Mouse (Mus musculus) ES-Bruce4 (cell line): ENCODE measurements around the gene Btnl2. TPM values are rescaled to one million over a fixed set of nuclear protein-coding genes. Genes with fewer than 3 reads are reported as not detected.

Experiments
- H3K27ac ChIP-seq: 2 replicates; pipeline ENCODE4 v1.5.1; 2012; ENCODE audit warnings: low read length, inconsistent platforms; ENCODE audit not compliant: insufficient read depth
- H3K27me3 ChIP-seq: 2 replicates; pipeline ENCODE4 v1.6.1; 2012; ENCODE audit warnings: mild to moderate bottlenecking, low read length, inconsistent platforms; ENCODE audit not compliant: control insufficient read depth, poor library complexity, insufficient read depth, severe bottlenecking
- H3K36me3 ChIP-seq: 2 replicates; pipeline ENCODE4 v1.6.1; 2012; ENCODE audit warnings: inconsistent platforms, mild to moderate bottlenecking, low read length, moderate library complexity; ENCODE audit not compliant: control insufficient read depth, poor library complexity, insufficient read depth, severe bottlenecking
- H3K4me1 ChIP-seq: one replicate; pipeline ENCODE4 v1.8.1; 2011; ENCODE audit warnings: low read length; ENCODE audit not compliant: control insufficient read depth, insufficient read depth
- H3K4me3 ChIP-seq: 2 replicates; pipeline ENCODE4 v1.5.1; 2011; ENCODE audit warnings: low read depth, mild to moderate bottlenecking, low read length
- H3K9ac ChIP-seq: 2 replicates; pipeline ENCODE4 v1.6.1; 2012; ENCODE audit warnings: low read depth, mild to moderate bottlenecking, inconsistent platforms; ENCODE audit not compliant: poor library complexity, severe bottlenecking
- H3K9me3 ChIP-seq: replicated peaks from 2 replicates; pipeline ENCODE4 v1.6.1; 2012; ENCODE audit warnings: mild to moderate bottlenecking, low read length, inconsistent platforms; ENCODE audit not compliant: control insufficient read depth, poor library complexity, insufficient read depth, severe bottlenecking
- CTCF ChIP-seq: IDR thresholded peaks from one replicate; pipeline ENCODE4 v1.8.1; 2011; ENCODE audit warnings: low read depth, low read length
- EP300 ChIP-seq: IDR thresholded peaks from 2 replicates; pipeline ENCODE4 v1.6.1; 2011; ENCODE audit warnings: low read depth, low read length; ENCODE audit not compliant: insufficient read depth
- POLR2A ChIP-seq: IDR thresholded peaks from one replicate; pipeline ENCODE4 v1.8.1; 2011; ENCODE audit warnings: low read length; ENCODE audit not compliant: insufficient read depth
- polyA plus RNA-seq: library from polyadenylated mRNA; stranded (reverse); fragments of >200 nt; gene quantifications from 2 replicates; pipeline ENCODE4 v1.2.4, GENCODE M21; 2011; ENCODE audit warnings: low read depth; ENCODE audit not compliant: missing spikeins, insufficient read depth, insufficient read length

Btnl2 gene
- polyA plus RNA-seq, 1 experiment: not detected

GRCm38 (mm10) chr17:34376847-34377246 lies 22.2 kb downstream of the Btnl2 start, which contains the start of gene Btnl1:
Btnl1 (plus strand) TSS chr17:34377132.
- TF ChIP-seq CTCF (no peak), EP300 (no peak), POLR2A (no peak)
- H3K4me3 ChIP-seq: no peak within 1 kb of the TSS
- no peaks in the 10 kb centered on the region for H3K9me3 ChIP-seq
- peaks cover 4% of the 10 kb centered on the region for H3K4me1 ChIP-seq
- no peaks in the 10 kb centered on the region for H3K27me3 ChIP-seq
- H3K9ac ChIP-seq: no peak within 1 kb of the TSS
- no peaks in the 10 kb centered on the region for H3K36me3 ChIP-seq
- no peak within 1 kb of the TSS for H3K27ac ChIP-seq

- Histone ChIP-seq H3K36me3 (no peaks in the 10 kb centered on the region), H3K4me3 (no peak overlapping the region), H3K27me3 (no peaks in the 10 kb centered on the region), H3K9me3 (no peaks in the 10 kb centered on the region), H3K27ac (no peak overlapping the region), H3K9ac (no peak overlapping the region), H3K4me1 (peaks cover 4% of the 10 kb centered on the region)
- TF ChIP-seq EP300: no peak
- no peak for TF ChIP-seq POLR2A
These were observed 23.0 kb downstream of the Btnl2 start for GRCm38 (mm10) chr17:34377450-34378209.

- no peak overlapping the region for H3K27ac ChIP-seq
- TF ChIP-seq CTCF: no peak
- no peak for TF ChIP-seq POLR2A
- TF ChIP-seq EP300: no peak
- H3K4me3 ChIP-seq: no peak overlapping the region
- no peaks in the 10 kb centered on the region for H3K9me3 ChIP-seq
- no peaks in the 10 kb centered on the region for H3K27me3 ChIP-seq
- H3K4me1 ChIP-seq: peaks cover 4% of the 10 kb centered on the region
- H3K36me3 ChIP-seq: no peaks in the 10 kb centered on the region
- H3K9ac ChIP-seq: no peak overlapping the region
These were observed 24.1 kb downstream of the Btnl2 start for GRCm38 (mm10) chr17:34378716-34379115.

DNA sequence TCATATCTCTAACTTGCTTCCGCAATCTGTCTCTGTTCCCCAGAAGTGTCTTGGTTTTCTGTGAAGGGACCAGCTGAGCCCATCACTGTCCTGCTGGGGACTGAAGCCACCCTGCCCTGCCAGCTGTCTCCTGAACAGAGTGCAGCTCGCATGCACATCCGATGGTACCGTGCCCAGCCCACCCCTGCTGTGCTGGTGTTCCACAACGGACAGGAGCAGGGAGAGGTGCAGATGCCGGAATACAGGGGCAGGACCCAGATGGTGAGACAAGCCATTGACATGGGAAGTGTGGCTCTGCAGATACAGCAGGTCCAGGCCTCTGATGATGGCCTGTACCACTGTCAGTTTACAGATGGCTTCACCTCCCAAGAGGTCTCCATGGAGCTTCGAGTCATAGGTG lies 24.8 kb downstream of the Btnl2 start:
- Histone ChIP-seq H3K4me3 (no peak overlapping the region), H3K9me3 (no peaks in the 10 kb centered on the region), H3K27me3 (no peaks in the 10 kb centered on the region), H3K4me1 (peaks cover 4% of the 10 kb centered on the region), H3K27ac (no peak overlapping the region), H3K9ac (no peak overlapping the region), H3K36me3 (no peaks in the 10 kb centered on the region)
- TF ChIP-seq POLR2A (no peak), CTCF (no peak), EP300 (no peak)

GRCm38 (mm10) chr17:34381876-34382275 lies 27.3 kb downstream of the Btnl2 start:
- Histone ChIP-seq H3K27ac (0 out of 2 replicates have a peak overlapping the region, but pooled peaks have one; percentile 6), H3K9me3 (no peaks in the 10 kb centered on the region), H3K27me3 (no peaks in the 10 kb centered on the region), H3K36me3 (no peaks in the 10 kb centered on the region), H3K4me3 (no peak overlapping the region), H3K4me1 (peaks cover 4% of the 10 kb centered on the region), H3K9ac (no peak overlapping the region)
- no peak for TF ChIP-seq POLR2A
- TF ChIP-seq EP300: no peak
- TF ChIP-seq CTCF: no peak

DNA sequence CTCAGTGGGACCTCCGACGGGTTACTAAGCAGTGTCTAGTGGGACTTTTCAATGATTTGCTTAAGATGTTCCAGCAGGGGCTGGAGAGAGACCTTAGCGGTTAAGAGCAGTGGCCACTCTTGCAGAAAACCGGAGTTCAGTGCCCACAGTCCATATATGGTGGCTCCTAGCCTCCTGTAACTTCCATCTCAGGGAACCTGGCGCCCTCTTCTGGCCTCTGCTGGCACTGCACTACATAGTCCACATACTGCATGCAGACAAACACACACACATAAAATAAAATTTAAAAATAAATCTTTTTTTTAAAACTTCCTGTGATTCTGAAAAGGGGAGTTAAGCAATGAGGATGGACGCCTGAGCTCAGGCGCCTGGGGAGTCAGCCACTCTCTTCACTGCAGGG lies 28.6 kb downstream of the Btnl2 start:
- no peak overlapping the region for H3K27ac ChIP-seq
- H3K36me3 ChIP-seq: no peaks in the 10 kb centered on the region
- H3K9ac ChIP-seq: no peak overlapping the region
- no peaks in the 10 kb centered on the region for H3K27me3 ChIP-seq
- no peaks in the 10 kb centered on the region for H3K9me3 ChIP-seq
- H3K4me1 ChIP-seq: peaks cover 4% of the 10 kb centered on the region
- TF ChIP-seq CTCF (peak; percentile 75), POLR2A (no peak)
- H3K4me3 ChIP-seq: no peak overlapping the region
